Mouse (Mus musculus) G1E (cell line): ENCODE data around the gene Mapt.

Experiments used
- CTCF ChIP-seq: IDR thresholded peaks from 2 replicates; pipeline ENCODE4 v1.5.1; 2012; ENCODE audit warnings: low read depth, low read length, inconsistent platforms, mixed read lengths
- GATA1 ChIP-seq: IDR thresholded peaks from 2 replicates; pipeline ENCODE4 v1.6.1; 2012; ENCODE audit warnings: borderline replicate concordance, low read length, inconsistent platforms, mixed read lengths
- GATA2 ChIP-seq: IDR thresholded peaks from 2 replicates; pipeline ENCODE4 v1.6.1; 2012; ENCODE audit warnings: low read depth, low read length, inconsistent platforms, borderline replicate concordance
- POLR2AphosphoS5 ChIP-seq: IDR thresholded peaks from 2 replicates; pipeline ENCODE4 v1.6.1; 2012; ENCODE audit warnings: low read depth, low read length, inconsistent platforms; ENCODE audit not compliant: insufficient replicate concordance
- TAL1 ChIP-seq: conservative IDR thresholded peaks from 2 replicates; pipeline ENCODE4 v1.6.1; 2012; ENCODE audit warnings: low read depth, low read length, inconsistent platforms, mixed read lengths

DNA sequence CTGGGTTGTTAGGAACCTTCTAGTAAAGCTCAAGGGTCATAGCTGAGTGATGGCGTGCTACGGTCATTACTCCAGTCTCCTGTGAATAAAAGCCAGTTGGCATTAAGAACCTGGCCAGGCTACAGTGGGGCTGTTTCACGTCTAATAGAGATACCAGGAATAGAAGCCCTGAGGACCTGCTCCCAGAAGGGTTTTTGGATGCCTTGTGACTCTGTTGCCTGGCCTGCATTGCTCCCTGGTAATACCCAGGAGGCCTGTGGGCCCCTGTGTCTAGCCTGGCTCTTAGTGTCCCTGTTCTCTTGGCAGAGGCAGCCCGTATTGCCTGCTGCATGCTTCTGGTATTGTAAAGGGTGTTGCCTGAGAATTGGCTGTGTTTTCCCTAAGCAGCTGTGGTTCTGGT is 75.9 kb downstream of the Mapt start:
- no peak for TF ChIP-seq CTCF
- TF ChIP-seq TAL1 = no peak
- TF ChIP-seq GATA1 = no peak
- TF ChIP-seq POLR2AphosphoS5 = no peak
- TF ChIP-seq GATA2 = no peak
